Mouse (Mus musculus): ENCODE data around the gene Mslnl.

Mslnl gene

DNA sequence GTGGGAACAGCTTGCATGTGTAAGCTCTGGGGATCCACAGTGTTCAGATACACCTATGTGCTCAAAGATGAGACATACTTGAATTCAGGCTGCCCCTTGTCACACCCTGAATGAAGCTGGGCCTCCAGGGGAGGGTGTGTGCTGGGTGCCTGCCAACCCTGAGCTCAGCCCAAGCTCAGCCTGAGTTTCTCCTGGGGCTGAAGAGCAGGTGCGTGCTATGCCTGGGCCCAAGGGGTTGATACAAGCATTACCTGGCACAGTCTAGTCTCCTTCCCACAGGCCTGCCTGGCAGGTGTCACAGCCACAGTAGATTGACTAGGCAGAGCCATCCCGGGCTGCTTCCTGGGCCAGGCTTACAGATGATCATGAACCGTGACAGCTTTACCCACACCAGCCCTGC lies at the start of gene Mslnl:
Mslnl (plus strand) TSS at position 298 of the 400 bp plus-strand sequence.
- CTCF ChIA-PET, result no interaction called here

DNA sequence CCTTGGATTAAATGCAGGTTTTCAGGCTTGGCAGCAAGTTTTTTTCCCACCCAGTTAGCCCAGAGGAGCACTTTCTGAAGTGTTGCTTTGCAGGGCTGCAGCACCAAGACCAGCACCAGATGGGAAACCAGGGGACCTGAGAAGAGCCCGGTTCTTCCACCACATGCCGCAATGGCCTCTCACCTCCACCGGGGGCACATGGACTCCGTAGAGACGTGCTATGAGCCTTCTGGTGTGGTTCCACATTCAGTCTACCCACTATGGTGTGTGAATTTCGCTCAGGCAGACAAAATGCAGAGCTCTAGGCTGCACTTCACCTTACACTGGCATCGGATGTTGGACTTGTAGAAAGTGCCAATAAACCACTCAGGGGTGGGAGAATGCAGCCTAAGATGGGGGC lies 49.5 kb upstream of the Mslnl start:
- CTCF ChIA-PET, result no interaction called here

DNA sequence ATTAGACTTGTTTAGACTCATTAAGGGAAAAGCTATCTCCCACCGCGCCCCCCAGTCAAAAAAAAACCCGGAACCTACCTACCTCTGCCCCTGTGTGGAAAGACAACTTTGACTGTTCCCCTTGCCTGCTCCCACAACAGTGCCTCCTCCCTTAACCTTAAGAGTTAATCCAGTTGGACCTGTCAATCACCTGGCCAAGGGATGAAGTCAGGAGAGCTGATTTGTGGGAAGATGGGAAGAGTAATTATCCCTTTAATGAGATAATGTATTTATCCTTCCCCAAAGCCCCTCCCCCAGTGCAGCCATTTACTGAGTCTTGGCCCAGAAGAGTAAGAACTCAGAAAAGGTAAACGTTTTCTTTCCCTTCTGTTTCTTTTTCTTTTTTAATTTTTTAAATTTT lies 46.9 kb upstream of the Mslnl start:
- CTCF ChIA-PET, result no interaction called here

DNA sequence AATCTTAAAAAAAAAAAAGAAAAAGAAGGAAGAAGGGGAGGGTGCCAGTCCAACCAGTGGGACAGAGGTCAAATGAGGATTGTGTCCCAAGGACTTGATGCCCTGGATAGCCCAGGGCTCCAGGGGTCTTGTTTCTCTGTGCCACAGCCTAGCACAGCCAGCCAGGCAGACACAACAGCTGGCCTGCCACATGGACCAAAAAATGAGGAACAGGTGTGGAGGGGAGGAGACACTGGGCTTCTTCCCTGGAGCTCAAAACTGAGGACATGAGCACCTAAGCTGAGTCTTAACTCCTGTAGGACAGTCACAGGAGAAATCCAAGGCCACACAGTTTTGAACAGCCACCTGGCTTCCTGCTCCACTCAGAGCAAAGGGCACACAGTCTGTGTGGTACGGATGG lies 39.6 kb upstream of the Mslnl start:
- CTCF ChIA-PET, result no interaction called here

DNA sequence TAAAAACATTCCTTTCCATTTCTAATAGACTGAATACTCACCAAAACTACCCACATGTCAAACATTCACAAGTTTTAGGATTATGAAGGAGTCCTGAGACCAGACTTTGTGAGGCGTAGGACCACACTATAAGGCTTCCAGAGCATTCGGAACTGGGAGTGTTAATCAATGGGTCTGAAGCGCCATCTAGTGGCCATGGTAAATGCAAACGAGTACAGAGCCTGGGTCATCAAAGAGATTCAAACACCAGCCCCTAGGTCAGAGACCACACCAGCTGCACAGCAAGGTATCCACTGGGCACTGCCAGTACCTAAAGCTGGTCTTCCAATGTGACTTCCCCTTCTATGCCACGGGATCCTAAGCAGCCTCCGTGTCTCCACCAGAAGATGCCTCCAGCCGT lies 37.4 kb upstream of the Mslnl start:
- CTCF ChIA-PET, result interaction anchor here (0.8 to 1.3 kb wide), 2 partner anchors 119 to 224 kb away, joined by 3 read pairs; partner anchors contain the start of gene Lmf1

DNA sequence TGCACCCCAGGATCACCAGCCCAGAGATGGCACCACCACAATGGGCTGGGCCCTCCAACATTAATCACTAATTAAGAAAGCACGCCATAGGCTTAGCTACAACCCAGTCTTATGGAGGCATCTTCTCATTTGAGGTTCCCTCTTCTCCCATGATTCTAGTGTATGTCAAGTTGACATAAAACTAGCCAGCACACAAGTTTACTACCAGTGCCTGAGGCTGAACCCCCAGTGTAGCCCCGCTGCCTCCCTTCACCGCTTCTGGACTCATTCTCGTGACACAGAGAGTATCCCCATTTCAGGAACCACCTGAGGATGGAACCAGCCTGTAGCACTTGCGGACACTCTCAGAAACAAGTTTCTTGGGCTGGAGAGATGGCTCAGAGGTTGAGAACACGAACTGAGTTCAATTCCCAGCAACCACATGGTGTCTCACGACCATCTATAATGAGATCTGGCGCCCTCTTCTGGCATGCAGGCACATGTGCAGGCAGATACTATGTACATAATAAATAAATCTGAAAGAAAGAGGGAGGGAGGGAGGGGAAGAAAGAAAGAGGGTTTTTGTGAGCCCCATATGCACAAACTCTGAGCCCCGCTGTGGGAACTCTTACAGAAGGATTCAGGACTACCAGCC lies 34.9 kb upstream of the Mslnl start:
- CTCF ChIA-PET, result interaction anchor here (0.6 kb wide), 1 partner anchor 51 kb away, joined by 3 read pairs; no protein-coding TSS in a partner anchor

DNA sequence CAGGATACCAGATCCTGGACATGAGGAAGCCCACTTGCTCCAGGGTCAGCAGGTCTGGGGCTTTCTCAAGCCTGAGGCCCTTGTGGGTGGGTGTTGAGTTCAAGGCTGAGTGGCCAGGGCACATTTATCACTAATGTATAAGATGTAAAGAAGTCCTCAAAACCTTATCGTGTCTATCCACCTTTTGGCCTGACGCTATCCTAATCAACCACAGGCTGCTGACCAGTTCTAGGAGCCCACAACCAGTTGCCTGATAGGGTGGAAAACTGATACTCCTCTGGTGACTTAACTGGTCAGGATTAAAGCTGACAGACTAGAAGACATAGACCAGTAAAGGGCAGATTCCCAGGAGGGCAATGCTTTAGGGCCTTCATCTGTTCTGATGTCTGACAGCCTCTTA lies 25.8 kb upstream of the Mslnl start:
- CTCF ChIA-PET, result no interaction called here

DNA sequence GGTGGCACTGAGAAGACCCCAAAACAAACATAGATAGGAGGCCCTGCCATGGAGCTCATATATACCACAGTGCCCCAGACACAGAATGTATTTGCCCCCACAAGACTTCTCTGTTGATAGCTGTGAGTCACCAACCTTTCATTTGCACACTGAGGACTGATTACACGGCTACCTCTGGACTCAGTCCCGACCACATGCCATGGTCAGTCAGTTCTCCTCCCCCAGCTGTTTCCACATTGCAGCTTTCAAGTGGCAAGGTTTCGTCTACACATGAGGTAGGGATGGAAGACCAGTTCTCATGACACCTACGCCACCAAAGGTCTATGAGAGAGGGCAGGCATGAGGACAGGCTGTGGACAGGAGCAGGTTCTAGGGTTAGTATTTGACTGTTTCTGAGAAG lies 24.7 kb upstream of the Mslnl start:
- CTCF ChIA-PET, result interaction anchor here (0.6 kb wide), 1 partner anchor 313 kb away, joined by 7 read pairs; no protein-coding TSS in a partner anchor

DNA sequence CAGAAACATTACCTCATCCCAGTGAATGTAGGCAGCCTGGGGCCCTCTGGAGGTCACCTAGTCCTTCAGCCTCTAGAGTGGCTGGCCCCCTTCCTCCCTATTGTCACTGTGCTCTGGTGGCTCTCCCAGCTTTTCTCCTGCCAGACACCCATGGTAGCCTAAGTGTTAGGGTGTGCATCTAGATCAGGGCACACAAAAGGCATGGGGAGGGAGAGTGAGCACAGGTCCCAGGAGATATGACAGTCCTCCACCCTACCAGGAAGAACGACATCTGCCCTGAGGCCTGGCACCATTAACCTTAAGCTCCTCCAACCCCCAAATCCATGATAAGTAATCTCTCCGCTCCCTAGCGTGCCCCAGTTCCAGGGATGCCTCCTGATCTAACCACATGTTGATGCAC lies 20.2 kb upstream of the Mslnl start:
- CTCF ChIA-PET, result no interaction called here

DNA sequence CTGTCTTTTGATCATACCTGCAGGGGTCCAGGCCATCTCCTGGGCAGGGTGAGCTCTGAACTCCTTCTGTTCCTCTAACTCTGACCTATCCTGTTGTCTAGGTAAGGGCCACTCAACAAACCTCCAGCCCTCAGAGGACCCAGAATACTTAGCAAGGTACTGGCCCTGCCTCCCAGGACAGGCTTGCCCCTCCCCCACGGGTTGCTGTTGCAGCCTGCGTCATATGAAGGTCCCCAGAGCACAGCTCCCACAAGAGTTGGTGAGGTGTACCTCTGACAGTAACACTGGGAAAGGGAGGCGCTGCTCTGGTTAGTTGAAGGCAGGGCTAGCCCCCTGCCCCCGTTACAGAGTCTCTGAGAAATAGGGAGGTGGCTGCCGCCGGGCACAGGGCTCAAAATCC lies 19.7 kb upstream of the Mslnl start:
- CTCF ChIA-PET, result no interaction called here

DNA sequence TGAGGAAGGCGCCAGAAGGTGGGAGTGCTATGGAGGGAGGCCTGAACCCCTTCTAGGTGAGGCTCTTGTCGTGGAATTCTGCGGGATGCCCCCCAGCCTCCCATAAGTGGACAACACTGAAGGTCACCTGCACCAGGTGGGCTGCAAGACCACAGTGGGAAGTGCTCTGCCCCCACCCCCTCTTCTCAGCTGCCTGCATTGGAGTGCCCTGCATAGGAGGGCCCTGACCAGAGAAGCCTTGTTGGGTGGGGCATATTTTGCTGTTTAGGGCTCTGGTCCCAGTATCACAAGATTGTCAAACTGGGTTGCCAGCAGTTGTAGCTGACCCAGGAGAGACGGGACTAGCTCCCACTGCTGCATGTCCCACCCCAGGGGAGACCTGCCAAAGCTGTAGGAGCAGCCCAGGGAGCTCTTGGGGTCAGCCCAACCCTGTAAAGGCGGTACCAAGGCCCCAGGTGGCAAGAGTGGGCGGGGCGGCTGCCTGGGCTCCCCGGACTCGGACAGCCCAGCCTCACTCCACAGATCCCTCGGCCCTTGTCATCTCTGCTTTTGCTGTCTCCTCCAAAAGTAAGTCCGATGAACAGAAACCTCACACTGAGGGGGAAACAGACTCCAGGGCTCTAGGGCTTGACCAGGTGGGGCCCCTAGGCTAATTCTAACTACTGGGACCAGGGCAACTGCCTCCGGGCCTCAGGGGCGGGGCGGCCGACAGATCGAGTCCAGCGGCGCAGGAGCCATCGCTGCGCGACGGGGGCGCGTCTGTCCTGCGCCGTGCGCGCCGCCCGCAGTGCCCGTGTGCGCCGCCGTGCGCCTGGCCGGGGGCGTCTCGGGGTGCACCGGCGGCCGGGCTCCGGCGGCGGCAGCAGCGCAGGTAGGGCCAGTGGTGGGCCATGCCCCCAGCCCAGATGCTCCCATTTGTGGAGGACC lies 18.9 kb upstream of the Mslnl start, which contains the start of gene Gng13:
Gng13 (plus strand) TSS at position 461 of the 927 bp plus-strand sequence.
- CTCF ChIA-PET, result no interaction called here

DNA sequence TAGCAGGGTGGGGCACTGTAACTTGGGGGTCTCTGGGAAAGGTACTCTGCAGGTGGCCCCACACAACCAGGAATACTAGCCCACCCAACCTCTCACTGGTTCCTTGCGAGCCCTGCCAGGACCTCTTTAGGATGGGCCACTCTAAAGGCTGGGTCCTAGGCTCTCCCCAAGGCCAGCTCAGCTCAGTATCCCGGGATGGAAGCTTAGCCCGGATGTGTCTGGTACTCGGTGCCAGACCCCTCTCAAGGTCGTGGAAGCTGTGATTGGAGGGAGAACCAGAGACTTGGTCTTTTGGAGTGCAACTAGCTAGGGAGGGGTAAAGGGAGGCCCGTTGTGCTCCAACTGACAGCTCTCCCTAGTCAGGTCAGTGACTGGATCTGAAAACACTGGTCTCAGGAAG lies 18.2 kb upstream of the Mslnl start:
- CTCF ChIA-PET, result no interaction called here

DNA sequence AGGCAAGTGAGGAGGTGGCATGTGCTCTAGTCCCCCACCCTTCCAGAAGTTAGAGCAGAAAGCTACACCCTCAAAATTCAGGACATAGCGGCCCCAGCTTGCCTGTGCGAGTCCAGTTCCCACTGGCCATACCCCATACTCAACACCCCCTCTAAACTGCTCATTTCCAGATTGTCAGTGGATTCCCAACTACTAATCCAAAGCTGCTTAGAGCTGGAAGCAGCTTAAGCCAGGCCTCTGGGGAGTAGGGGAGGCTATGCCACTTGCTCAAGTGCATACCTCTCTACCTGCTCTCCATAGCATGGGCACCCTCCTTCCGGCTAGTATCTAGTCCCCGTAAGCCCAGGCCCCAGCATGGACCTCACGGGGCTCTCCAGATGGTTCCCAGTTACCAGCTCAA lies 14.4 kb upstream of the Mslnl start:
- CTCF ChIA-PET, result interaction anchor here (0.6 to 0.8 kb wide), 3 partner anchors 73 to 257 kb away, joined by 3 to 7 read pairs (median 3); no protein-coding TSS in a partner anchor

DNA sequence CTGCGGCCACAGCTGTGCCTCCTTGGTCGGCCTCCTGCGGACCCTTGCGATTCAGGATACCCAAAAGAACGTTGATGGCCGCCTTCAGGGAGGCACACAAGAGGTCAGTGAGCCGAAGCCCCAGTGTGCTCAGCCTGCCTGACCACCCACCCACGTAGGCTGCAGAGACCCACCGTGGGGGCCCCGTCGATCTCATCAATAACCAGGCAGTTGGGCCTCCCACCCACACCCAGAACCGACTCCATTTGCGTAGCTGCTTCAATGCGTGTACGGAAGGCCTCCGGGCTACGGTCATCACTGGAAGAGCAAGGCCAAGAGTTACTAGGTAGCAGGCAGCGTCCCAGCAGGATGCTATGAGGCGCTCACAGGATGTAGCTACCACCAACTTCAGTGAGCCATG lies 12.4 kb upstream of the Mslnl start:
- CTCF ChIA-PET, result no interaction called here

DNA sequence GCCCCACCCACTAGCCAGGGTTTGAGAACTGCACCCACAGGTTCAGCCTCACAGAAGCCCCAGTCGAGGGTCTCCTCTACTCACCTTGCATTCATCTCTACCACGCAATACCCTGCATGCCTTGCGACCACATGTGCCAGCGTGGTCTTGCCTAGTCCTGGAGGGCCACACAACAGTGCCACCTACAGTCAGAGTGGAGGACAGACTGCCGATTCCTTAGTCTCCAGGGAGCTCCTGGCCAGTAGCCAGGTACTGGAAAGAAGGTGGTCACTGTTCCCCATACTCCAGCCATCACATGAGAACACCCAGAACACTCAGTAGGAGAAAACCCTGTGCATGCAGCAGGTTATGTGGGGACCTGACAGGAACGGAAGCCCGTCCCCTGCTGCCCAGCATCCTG lies 11.9 kb upstream of the Mslnl start:
- CTCF ChIA-PET, result no interaction called here

DNA sequence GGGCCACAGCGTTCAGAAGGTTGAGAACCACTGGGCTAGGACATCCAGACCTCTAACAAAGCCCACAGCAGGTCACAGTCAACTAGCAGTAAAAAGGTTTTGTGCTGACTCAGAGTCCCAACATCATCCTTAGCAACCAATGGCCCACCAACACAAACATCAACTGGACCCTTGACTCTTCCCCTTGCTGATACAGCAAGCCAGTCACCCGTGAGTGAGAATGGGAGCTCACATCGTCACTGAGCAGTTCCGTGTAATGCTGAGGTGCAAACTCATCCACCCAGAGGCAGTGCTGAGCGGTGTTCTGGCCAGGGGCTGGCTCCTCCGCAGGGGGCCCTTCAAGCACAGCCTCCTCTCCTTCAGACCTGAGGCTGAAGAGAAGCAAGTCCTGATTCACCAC lies 10.6 kb upstream of the Mslnl start:
- CTCF ChIA-PET, result no interaction called here

DNA sequence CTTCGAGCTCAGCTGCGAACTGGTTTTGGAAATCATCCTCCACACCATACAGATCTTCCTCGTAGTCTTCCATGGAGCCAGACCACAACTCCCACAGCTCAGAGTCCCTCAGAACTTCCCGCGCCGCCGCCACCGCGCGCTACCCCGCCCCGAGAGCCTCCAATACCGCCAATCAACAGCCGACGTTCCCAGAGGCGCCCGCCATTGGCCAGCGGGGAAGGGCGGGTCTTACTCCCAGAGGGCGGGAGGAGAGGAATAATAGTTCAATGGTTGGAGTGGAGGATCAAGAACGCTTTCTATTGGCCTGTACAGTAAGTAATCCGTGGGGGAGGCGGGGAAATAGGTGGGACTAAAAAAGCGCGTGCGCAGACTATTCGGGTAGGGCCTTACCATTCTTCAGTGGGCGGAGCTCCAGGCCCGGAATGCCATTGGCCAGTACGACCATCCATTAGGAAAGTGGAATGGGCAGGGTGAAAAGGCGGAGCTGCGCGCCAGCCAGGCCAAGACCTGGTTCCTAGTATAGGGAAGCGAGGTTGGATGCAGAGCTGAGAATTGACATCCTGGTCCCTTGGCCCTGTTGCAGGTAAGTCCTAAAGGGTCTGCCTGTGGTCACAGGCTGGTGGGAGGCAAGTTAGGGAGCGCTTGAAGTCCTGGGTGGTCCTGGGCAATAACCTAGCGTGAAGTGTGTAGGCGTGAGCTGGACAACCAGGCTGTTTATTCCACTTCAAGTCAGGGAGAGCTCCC lies 8.4 kb upstream of the Mslnl start, which contains the start of the genes Chtf18 and Rpusd1:
Chtf18 (minus strand) TSS at position 155 of the 744 bp plus-strand sequence.
Rpusd1 (plus strand) TSS at position 406 of the 744 bp plus-strand sequence.
- CTCF ChIA-PET, result interaction anchor here (0.6 kb wide), 1 partner anchor 48 kb away, joined by 5 read pairs; no protein-coding TSS in a partner anchor

DNA sequence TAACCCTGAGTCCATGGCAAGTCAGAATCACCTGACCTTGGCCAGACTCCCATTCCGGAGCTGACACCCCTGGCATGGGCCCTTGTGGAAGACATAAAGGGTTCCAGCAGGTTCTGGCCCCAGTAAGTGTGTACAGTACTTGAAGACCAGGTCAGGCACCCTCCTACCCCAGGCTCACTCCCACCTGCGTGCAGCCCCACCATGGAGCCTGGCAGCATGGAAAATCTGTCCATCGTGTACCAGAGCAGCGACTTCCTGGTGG lies 7.9 kb upstream of the Mslnl start:
- CTCF ChIA-PET, result interaction anchor here (0.6 kb wide), 1 partner anchor 48 kb away, joined by 5 read pairs; no protein-coding TSS in a partner anchor

DNA sequence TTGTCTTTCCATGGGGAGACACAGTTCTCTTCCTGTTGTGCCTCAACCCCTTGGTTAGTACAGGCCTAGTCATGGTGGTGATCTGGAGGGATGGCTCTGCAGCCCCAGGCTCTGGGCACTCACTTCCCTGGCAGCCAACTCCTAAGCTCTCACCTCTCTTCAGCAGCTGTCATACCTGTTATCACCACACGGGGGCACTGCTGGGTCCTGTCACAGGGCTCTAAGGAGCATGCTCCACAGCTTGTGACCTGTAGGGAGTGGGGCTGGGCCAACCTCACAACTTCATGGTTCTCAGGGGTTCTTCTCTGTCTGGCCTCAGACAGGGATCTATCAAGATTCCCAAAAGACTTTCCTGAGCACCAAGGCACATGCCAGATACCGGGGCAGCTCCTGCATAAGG lies 3.8 kb upstream of the Mslnl start:
- CTCF ChIA-PET, result no interaction called here

DNA sequence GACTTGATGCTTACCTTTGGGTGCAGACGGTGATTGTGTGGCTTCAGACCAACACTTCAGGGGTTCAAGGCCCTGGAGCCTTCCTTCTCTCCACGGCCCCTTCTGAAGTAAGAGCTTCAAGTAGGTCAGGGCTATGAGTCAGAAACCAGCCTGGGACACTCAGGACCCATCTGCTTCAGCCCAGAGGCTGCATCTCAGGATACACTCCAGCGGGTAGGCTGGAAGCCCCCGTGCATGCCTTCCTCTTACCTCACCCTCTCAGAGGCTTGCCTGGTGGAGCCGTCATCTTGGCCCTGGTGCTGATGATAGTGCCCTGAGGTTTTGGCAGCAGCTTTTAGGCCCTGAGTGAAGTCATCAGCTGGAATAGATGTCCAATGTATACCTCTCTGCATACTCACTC lies 596 bp upstream of the Mslnl start:
- CTCF ChIA-PET, result no interaction called here

DNA sequence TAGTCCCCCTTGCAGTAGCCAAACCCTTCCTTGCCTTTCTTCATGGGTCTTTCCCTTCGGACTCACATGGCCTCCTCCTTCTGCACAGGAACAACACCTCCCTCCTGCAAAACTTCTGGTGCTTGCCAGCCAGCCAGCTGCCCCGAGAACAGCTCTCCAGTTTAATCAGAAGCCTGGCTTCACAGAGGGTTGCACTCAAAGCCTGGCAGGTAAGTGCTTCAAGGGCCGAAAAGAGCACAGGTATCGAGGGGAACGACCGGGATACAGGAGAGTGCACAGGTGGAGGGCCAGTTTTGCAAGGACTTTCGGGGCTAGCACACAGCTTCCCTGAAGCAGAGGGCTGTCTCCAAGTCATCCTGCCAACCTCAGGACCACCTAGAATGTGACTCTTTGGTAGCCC lies 3.0 kb downstream of the Mslnl start:
- CTCF ChIA-PET, result no interaction called here

DNA sequence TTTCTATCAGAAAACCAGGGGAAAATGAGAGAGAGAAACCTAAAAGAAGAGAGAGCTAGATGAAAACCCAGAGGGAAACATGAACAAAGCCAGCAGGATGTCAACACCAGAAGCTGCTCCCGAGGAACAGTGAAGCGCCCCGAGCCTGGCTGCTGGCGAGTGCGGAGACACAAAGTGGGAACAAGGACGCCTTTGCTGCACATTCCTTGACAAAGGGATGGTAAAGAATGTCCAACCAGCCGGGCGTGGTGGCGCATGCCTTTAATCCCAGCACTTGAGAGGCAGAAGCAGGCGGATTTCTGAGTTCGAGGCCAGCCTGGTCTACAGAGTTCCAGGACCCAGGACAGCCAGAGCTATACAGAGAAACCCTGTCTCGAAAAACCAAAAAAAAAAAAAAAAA lies 5.6 kb downstream of the Mslnl start:
- CTCF ChIA-PET, result interaction anchor here (0.7 kb wide), 1 partner anchor 34 kb away, joined by 9 read pairs; no protein-coding TSS in a partner anchor
